Mouse (Mus musculus) lung, postnatal 14 days (tissue): ENCODE data around the gene Dab1.
A peak's percentile ranks its signal among the peaks of the same experiment; 100 is the strongest.

Source experiments
- DNase-seq: peaks from one replicate; pipeline ENCODE4 v3.0.0; 2021

Gene Dab1

DNA sequence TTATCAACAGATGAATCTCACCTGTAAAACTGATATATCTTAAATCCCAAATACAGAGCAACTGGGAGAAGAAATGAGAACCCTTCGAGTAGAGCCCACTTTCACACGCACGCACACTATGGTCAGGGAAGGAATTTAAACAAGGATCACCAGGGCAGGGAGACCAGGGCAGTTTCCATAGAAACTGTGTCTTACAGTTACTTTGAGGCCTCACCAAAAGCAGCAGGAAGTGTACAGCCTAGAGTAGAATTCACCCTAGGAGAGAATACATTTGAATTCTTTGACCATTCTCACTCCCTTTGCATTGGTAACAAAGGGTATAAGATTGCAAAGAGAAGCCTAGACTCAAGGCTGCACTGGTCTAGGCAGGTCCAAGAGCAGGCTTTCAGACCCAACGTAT is 1017.9 kb downstream of the Dab1 start:
- no peak for DNase-seq

- DNase-seq: no peak
Measured at GRCm38 (mm10) chr4:104640617-104641016, 1021.5 kb downstream of the Dab1 start.

GRCm38 (mm10) chr4:104642761-104643469 is 1023.8 kb downstream of the Dab1 start:
- DNase-seq: no peak

GRCm38 (mm10) chr4:104643534-104644356 is 1024.6 kb downstream of the Dab1 start:
- peak; percentile 28 for DNase-seq

DNA sequence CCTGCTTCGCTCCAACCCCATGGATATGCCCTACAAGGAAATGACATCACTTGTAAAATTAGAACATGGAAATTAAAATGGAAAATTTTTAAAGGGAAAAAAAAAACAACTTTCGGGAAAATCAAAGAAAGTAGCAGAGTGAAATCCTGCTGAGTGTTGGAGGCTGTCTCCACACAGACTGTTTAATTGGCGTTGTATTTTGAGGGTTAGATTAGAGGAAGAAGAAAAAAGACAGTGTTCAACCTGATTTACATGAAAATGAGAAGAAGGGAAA is 1025.1 kb downstream of the Dab1 start:
- no peak for DNase-seq

DNA sequence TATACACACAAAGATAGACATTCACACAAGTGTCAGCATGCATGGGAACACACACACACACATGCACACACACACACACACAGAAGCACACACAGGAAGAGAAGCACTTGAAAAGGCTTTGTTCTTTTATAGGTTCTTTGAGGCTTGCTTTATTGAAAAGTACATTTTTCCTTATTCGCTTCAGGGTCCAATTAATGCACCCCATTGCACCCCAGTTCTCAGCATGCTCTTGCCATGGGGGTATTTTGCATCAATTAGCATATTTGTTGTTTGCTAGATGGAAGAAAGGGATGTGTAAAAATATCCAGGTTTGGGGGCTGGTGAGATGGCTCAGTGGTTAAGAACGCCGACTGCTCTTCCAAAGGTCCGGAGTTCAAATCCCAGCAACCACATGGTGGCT is 1025.7 kb downstream of the Dab1 start:
- DNase-seq: no peak

- DNase-seq: no peak
Measured at GRCm38 (mm10) chr4:104651761-104652160, 1032.6 kb downstream of the Dab1 start.

- no peak for DNase-seq
Measured at GRCm38 (mm10) chr4:104656728-104657127, 1037.6 kb downstream of the Dab1 start.

- no peak for DNase-seq
Measured at GRCm38 (mm10) chr4:104662841-104663614, 1043.9 kb downstream of the Dab1 start.

DNA sequence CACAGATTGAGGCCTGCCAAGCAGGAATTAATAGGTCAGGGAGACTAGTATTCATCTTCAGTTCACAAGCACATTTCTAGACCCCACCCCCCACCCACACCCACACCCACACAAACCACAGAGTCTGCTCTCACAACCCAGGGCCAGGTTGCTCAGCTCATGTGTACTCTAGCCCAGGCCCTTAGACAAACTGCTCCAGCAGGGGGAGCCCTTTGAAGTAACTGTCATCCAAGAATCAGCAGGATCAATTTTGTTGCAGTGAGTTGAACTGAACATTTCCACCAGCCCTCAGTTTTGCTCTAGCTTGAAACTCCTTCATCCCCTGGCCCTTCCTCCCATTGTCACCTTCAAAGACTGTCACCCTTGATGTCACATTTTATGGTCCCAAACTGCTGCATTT is 1046.4 kb downstream of the Dab1 start:
- peak; percentile 70 for DNase-seq

GRCm38 (mm10) chr4:104666831-104667551 is 1047.8 kb downstream of the Dab1 start:
- DNase-seq: no peak

GRCm38 (mm10) chr4:104668061-104668460 is 1048.9 kb downstream of the Dab1 start:
- DNase-seq: no peak

- no peak for DNase-seq
Measured at GRCm38 (mm10) chr4:104669406-104669805, 1050.2 kb downstream of the Dab1 start.

- DNase-seq: no peak
Measured at GRCm38 (mm10) chr4:104670741-104671140, 1051.6 kb downstream of the Dab1 start.

- DNase-seq: no peak
Measured at GRCm38 (mm10) chr4:104673317-104673716, 1054.2 kb downstream of the Dab1 start.

GRCm38 (mm10) chr4:104674706-104675105 is 1055.5 kb downstream of the Dab1 start:
- DNase-seq: no peak

DNA sequence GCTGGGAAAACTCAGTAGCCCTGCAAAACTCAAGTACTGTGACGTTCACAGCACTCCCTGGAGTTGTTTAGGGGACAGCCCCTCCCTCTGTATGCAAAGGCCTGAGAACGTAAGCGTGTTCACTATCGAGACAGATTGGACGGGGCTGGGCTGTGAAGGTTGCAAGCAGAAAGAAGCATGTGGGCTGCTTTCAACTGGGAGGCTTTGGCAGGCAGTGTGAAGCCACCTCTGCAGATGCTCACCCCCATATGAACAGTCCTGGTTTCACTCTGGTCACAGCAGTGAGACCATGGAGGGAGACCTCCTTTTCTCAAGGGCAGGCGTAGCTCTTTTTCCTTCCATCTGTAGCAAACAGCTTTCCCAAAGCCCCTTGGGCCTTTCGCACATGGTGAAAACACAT is 1059.1 kb downstream of the Dab1 start:
- DNase-seq: no peak

GRCm38 (mm10) chr4:104680475-104680874 is 1061.3 kb downstream of the Dab1 start:
- DNase-seq: no peak

GRCm38 (mm10) chr4:104686137-104686809 is 1067.1 kb downstream of the Dab1 start:
- DNase-seq: no peak

- no peak for DNase-seq
Measured at GRCm38 (mm10) chr4:104689047-104689446, 1069.9 kb downstream of the Dab1 start.

GRCm38 (mm10) chr4:104691026-104691425 is 1071.9 kb downstream of the Dab1 start:
- no peak for DNase-seq

- DNase-seq: no peak
Measured at GRCm38 (mm10) chr4:104694188-104694587, 1075.0 kb downstream of the Dab1 start.
